Mouse (Mus musculus) kidney, adult 2 months (tissue): ENCODE measurements around the gene Tbc1d24.

Experiments used
- CTCF ChIP-seq: fragments of 200-500 bp; conservative IDR thresholded peaks from 2 replicates; pipeline ENCODE4 v1.5.1; 2011; ENCODE audit warnings: low read depth, mild to moderate bottlenecking, control low read depth, low read length, moderate library complexity, mixed read lengths; ENCODE audit not compliant: insufficient read depth, insufficient read length
- POLR2A ChIP-seq: fragments of 200-500 bp; IDR thresholded peaks from one replicate; pipeline ENCODE4 v1.6.1; 2011; ENCODE audit warnings: low read depth, low read length, control low read depth

GRCm38 (mm10) chr17:24204846-24205245 lies 516 bp downstream of the Tbc1d24 start:
- no peak for TF ChIP-seq CTCF
- no peak for TF ChIP-seq POLR2A
